Mouse (Mus musculus) hindbrain, embryonic 16.5 days (tissue): ENCODE data around the gene Plekha4. TPM values are rescaled to one million over a fixed set of nuclear protein-coding genes. Genes with fewer than 3 reads are reported as not detected.
A peak's percentile ranks its signal among the peaks of the same experiment; 100 is the strongest.

Source experiments
- ATAC-seq: fragments of 200-750 bp; cut with Nextera tagmentation; 2 replicates; pipeline ENCODE4 v1.8.0; 2017; ENCODE audit warnings: moderate TSS enrichment, moderate library complexity
- H3K27ac ChIP-seq: fragments of 300-500 bp; sonication (generic); 2 replicates; pipeline ENCODE4 v1.5.1; 2014; ENCODE audit warnings: low read depth, mild to moderate bottlenecking, control low read depth, low read length, moderate library complexity
- H3K27me3 ChIP-seq: fragments of 300-500 bp; sonication (generic); replicated peaks from 2 replicates; pipeline ENCODE4 v1.6.1; 2014; ENCODE audit warnings: low read length; ENCODE audit not compliant: control insufficient read depth, insufficient read depth
- H3K36me3 ChIP-seq: fragments of 300-500 bp; sonication (generic); 2 replicates; pipeline ENCODE4 v1.6.1; 2014; ENCODE audit warnings: mild to moderate bottlenecking, low read length, moderate library complexity, mixed read lengths; ENCODE audit not compliant: control insufficient read depth, insufficient read depth
- H3K4me1 ChIP-seq: fragments of 300-500 bp; sonication (generic); 2 replicates; pipeline ENCODE4 v1.6.1; 2014; ENCODE audit warnings: low read depth, low read length; ENCODE audit not compliant: control insufficient read depth, insufficient read depth
- H3K4me2 ChIP-seq: fragments of 300-500 bp; sonication (generic); 2 replicates; pipeline ENCODE4 v1.6.1; 2014; ENCODE audit warnings: mild to moderate bottlenecking, low read length, control low read depth, moderate library complexity
- H3K4me3 ChIP-seq: fragments of 300-500 bp; sonication (generic); 2 replicates; pipeline ENCODE4 v1.5.1; 2014; ENCODE audit warnings: mild to moderate bottlenecking, low read length, control low read depth, moderate library complexity
- H3K9ac ChIP-seq: fragments of 300-500 bp; sonication (generic); 2 replicates; pipeline ENCODE4 v1.6.1; 2014; ENCODE audit warnings: low read depth, mild to moderate bottlenecking, control low read depth, low read length, moderate library complexity
- H3K9me3 ChIP-seq: fragments of 300-500 bp; sonication (generic); 2 replicates; pipeline ENCODE4 v1.6.1; 2014; ENCODE audit warnings: mild to moderate bottlenecking, low read length, moderate library complexity; ENCODE audit not compliant: control insufficient read depth
- WGBS: fragments of 180-500 bp; shearing (Covaris S2); extraction: QIAGEN DNeasy Blood & Tissue Kit; methylation state at CpG from one replicate; pipeline ENCODE4 v1.1.7; 2014; 5-methylcytosine and 5-hydroxymethylcytosine counted together
- polyA plus RNA-seq: library from polyadenylated mRNA; unstranded; fragments of >200 nt; fragmentation: Nextera tagmentation; extraction: Ambion mirVana; gene quantifications from 2 replicates; pipeline ENCODE4 v1.2.1, GENCODE M21; 2015

The Plekha4 gene
- polyA plus RNA-seq, 1 experiment from 2014 or later = 2.2 TPM

DNA sequence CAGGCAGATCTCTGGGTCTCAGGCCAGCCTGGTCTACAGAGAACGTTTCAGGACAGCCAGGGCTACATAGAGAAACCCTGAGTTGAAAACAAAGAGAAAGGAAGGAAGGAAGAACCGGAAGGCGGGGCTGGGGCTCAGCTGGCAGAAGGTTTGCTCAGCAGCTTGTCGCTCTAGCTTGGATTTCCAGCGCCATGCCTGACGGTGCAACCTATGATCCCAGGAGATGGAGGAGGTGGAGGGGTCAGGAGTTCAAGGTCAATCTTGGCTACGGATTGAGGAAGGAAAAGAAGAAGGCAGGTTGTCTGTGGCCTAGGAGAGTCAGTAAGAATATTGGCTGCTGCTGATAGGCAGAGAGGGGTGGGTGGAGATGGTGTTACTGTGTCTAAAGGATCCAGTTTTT is 34.1 kb downstream of the Plekha4 start:
- Histone ChIP-seq H3K9ac (no peak overlapping the region), H3K4me3 (no peak overlapping the region), H3K36me3 (no peaks in the 10 kb centered on the region), H3K27ac (no peak overlapping the region), H3K9me3 (no peaks in the 10 kb centered on the region), H3K4me2 (no peak overlapping the region), H3K27me3 (no peaks in the 10 kb centered on the region; the same call in 1 of the 2 replicates), H3K4me1 (no peaks in the 10 kb centered on the region)
- 90% methylated on average over 7 of the region's 7 CpGs for WGBS
- ATAC-seq = no peak

GRCm38 (mm10) chr7:45560843-45561623 is 34.9 kb downstream of the Plekha4 start:
- 26% methylated on average over 17 of the region's 17 CpGs for WGBS
- peak overlapping the region; percentile 34; the same call in 1 of the 2 replicates for H3K4me2 ChIP-seq

DNA sequence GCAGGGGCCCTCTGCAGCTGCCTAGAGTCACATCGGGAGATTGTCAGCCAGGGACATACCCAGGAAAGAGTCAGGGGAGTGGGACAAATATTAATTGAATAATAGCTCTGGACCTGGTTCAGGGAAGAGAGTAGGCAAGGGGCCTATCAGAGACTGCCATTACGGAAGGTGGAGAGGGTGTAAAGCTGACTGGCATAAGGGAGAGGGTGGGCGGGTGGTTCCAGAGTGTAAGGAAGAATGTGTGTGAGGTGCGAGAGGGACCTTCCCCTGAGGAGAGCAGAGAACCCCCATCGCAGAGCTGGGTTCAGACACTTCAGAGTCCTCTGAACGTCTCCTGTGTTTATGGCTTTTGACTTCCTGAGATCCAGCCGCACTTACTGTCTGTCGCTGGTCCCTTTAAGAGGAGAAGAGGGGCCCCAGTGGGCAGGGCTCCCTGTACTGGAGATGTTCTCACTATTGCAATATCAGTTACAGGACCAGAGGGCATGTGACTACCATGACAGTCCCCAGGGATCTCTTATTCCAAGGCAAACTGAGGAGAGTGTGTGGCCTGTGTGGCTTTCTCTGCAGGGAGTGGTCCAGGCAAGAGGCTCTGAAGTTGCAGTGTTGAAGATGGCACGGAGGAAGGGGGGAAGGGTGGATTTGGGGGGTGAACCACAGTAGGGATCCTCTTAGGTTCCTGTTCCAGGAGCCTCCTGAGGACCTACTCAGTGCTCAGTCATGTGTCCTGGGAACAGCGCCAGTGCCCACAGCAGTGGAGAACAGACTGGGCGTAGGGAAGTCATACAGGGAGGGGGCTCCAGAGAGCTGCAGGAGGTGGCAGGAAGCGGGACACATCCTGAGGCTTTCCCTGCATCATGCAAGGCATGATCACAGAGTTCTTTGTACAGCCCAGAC is 35.7 kb downstream of the Plekha4 start:
- H3K27me3 ChIP-seq = no peaks in the 10 kb centered on the region

More at GRCm38 (mm10) chr7:45560843-45561623, 34.9 kb downstream of the Plekha4 start:
- Histone ChIP-seq H3K9ac (no peak overlapping the region), H3K4me1 (no peaks in the 10 kb centered on the region), H3K36me3 (no peaks in the 10 kb centered on the region), H3K27me3 (no peaks in the 10 kb centered on the region; the same call in 1 of the 2 replicates), H3K27ac (no peak overlapping the region), H3K4me3 (no peak overlapping the region), H3K9me3 (no peaks in the 10 kb centered on the region)
- peak; percentile 85 for ATAC-seq

GRCm38 (mm10) chr7:45564811-45565210 is 38.7 kb downstream of the Plekha4 start:
- no peaks in the 10 kb centered on the region for H3K27me3 ChIP-seq
- no peaks in the 10 kb centered on the region for H3K9me3 ChIP-seq
- WGBS = 83% methylated on average over 2 of the region's 2 CpGs
- ATAC-seq = no peak
- no peak overlapping the region for H3K4me2 ChIP-seq
- H3K27ac ChIP-seq = no peak overlapping the region
- H3K9ac ChIP-seq = no peak overlapping the region
- H3K4me3 ChIP-seq = no peak overlapping the region
- no peaks in the 10 kb centered on the region for H3K36me3 ChIP-seq
- peaks cover 12% of the 10 kb centered on the region for H3K4me1 ChIP-seq

More for the DNA sequence above, 35.7 kb downstream of the Plekha4 start:
- no peak overlapping the region; the same call in 1 of the 2 replicates for H3K9ac ChIP-seq
- no peaks in the 10 kb centered on the region for H3K9me3 ChIP-seq
- H3K4me3 ChIP-seq = no peak overlapping the region
- H3K4me2 ChIP-seq = no peak overlapping the region
- H3K27ac ChIP-seq = no peak overlapping the region
- no peaks in the 10 kb centered on the region for H3K4me1 ChIP-seq
- WGBS = 61% methylated on average over 12 of the region's 12 CpGs
- ATAC-seq = peak; percentile 15; the same call in 1 of the 2 replicates
- H3K36me3 ChIP-seq = no peaks in the 10 kb centered on the region

DNA sequence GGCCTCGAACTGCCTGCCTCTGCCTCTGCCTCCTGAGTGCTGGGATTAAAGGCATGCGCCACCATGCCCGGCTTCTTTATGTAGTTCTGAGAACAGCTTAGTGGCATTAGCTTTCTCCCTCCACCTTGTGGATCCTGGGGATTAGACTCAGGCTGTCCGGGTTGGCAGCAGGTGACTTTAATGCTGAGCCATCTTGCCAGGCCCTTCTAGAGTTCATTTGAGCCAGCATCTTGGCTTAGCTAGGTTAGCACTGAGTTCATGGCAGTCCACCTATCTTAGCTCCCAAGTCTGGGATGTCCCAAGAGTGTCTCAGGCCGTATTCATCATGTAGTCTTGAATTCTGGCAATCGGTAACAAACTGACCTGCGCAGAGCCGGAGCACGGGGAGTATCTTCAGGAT is 39.3 kb downstream of the Plekha4 start:
- no peak overlapping the region for H3K27ac ChIP-seq

DNA sequence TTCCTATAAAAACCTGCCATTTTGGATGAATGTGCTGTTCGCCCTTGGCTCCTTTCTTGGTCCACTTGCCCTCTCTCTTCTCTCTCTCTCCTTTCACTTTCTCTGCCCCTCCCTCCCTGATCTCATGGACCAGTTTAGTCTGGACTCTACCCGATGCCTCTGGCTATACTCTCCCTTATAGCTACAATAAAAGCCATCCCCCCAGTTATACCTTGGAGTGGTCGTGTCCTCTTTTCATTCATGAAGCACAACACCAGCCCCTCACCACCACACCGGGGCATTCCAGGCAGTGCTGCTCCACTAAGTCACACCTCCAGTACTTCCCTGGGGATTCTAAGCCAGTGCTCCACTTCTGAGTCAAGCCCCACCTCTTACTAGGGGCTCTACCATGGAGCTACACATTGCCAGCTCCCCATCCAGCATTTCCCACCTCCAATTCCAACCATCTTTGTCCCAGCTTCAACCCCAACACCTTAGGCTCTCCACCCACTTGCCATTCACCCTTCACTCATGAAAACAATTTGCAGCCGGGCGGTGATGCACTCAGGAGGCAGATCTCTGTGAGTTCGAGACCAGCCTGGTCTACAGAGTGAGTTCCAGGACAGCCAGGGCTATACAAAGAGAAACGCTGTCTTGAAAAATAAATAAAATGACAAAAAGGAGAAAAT is 41.1 kb downstream of the Plekha4 start:
- H3K36me3 ChIP-seq = no peaks in the 10 kb centered on the region
- H3K4me2 ChIP-seq = peak overlapping the region; percentile 90
- H3K4me1 ChIP-seq = peaks cover 21% of the 10 kb centered on the region
- ATAC-seq = no peak
- WGBS = 76% methylated on average over 8 of the region's 8 CpGs
- H3K9ac ChIP-seq = no peak overlapping the region
- no peaks in the 10 kb centered on the region for H3K27me3 ChIP-seq
- peak overlapping the region; percentile 78; the same call in 1 of the 2 replicates for H3K27ac ChIP-seq
- no peaks in the 10 kb centered on the region for H3K9me3 ChIP-seq
- H3K4me3 ChIP-seq = no peak overlapping the region; the same call in 1 of the 2 replicates

More for the DNA sequence above, 39.3 kb downstream of the Plekha4 start:
- H3K9ac ChIP-seq = no peak overlapping the region
- no peaks in the 10 kb centered on the region for H3K9me3 ChIP-seq
- peaks cover 12% of the 10 kb centered on the region for H3K4me1 ChIP-seq
- H3K36me3 ChIP-seq = no peaks in the 10 kb centered on the region
- no peak overlapping the region for H3K4me3 ChIP-seq
- WGBS = 93% methylated on average over 9 of the region's 9 CpGs
- H3K27me3 ChIP-seq = no peaks in the 10 kb centered on the region
- ATAC-seq = no peak
- H3K4me2 ChIP-seq = no peak overlapping the region

GRCm38 (mm10) chr7:45567780-45568516 is 41.8 kb downstream of the Plekha4 start:
- Histone ChIP-seq H3K27ac (peak overlapping the region; percentile 79), H3K9me3 (no peaks in the 10 kb centered on the region), H3K4me2 (peak overlapping the region; percentile 90), H3K36me3 (no peaks in the 10 kb centered on the region), H3K4me3 (peak overlapping the region; percentile 51), H3K4me1 (peaks cover 21% of the 10 kb centered on the region), H3K27me3 (no peaks in the 10 kb centered on the region), H3K9ac (peak overlapping the region; percentile 60)
- under 1% methylated on average over 24 of the region's 24 CpGs for WGBS
- ATAC-seq = peak; percentile 94
